Mouse (Mus musculus) C2C12 (cell line): ENCODE measurements around the gene Pja2. TPM values are rescaled to one million over a fixed set of nuclear protein-coding genes. Genes with fewer than 3 reads are reported as not detected.

Source experiments
- H3K27me3 ChIP-seq: one replicate; pipeline ENCODE4 v1.6.1; 2011; ENCODE audit not compliant: control insufficient read depth, insufficient read depth, insufficient read length
- H3K36me3 ChIP-seq: one replicate; pipeline ENCODE4 v1.6.1; 2011; ENCODE audit not compliant: control insufficient read depth, insufficient read depth
- H3K4me3 ChIP-seq: one replicate; pipeline ENCODE4 v1.5.1; 2011; ENCODE audit warnings: mild to moderate bottlenecking, control low read depth; ENCODE audit not compliant: poor library complexity, insufficient read depth, severe bottlenecking
- H3K79me2 ChIP-seq: one replicate; pipeline ENCODE4 v1.6.1; 2011; ENCODE audit not compliant: control insufficient read depth, insufficient read depth
- H3K79me3 ChIP-seq: one replicate; pipeline ENCODE4 v1.6.1; 2011; ENCODE audit warnings: low read depth, control low read depth
- H3ac ChIP-seq: one replicate; pipeline ENCODE3; 2011; ENCODE audit warnings: low read depth; ENCODE audit not compliant: control insufficient read depth, insufficient read length
- CEBPB ChIP-seq: IDR thresholded peaks from one replicate; pipeline ENCODE4 v1.6.1; 2011; ENCODE audit warnings: low read depth, mild to moderate bottlenecking, control low read depth, moderate library complexity
- CTCF ChIP-seq: IDR thresholded peaks from one replicate; pipeline ENCODE4 v1.5.1; 2011; ENCODE audit not compliant: control insufficient read depth, insufficient read depth, insufficient read length
- FOSL1 ChIP-seq: IDR thresholded peaks from one replicate; pipeline ENCODE4 v1.8.0; 2011; ENCODE audit warnings: mild to moderate bottlenecking, low read length; ENCODE audit not compliant: poor library complexity, insufficient read depth, severe bottlenecking
- MAX ChIP-seq: IDR thresholded peaks from one replicate; pipeline ENCODE4 v1.6.1; 2011; ENCODE audit warnings: mild to moderate bottlenecking, control low read depth
- MYOD1 ChIP-seq: IDR thresholded peaks from one replicate; pipeline ENCODE4 v1.6.1; 2011; ENCODE audit warnings: low read depth; ENCODE audit not compliant: control insufficient read depth, insufficient read length
- MYOG ChIP-seq: IDR thresholded peaks from one replicate; pipeline ENCODE4 v1.6.1; 2011; ENCODE audit not compliant: control insufficient read depth, insufficient read length; ENCODE audit errors: extremely low read depth
- USF1 ChIP-seq: IDR thresholded peaks from one replicate; pipeline ENCODE4 v1.6.1; 2011; ENCODE audit warnings: low read depth, mild to moderate bottlenecking, control low read depth, moderate library complexity
- polyA plus RNA-seq: library from polyadenylated mRNA; unstranded; fragments of >200 nt; fragmentation: generic; extraction: Trizol; gene quantifications from one replicate; pipeline ENCODE4 v1.2.1, GENCODE M21; 2012; ENCODE audit warnings: missing spikeins

Gene Pja2
- polyA plus RNA-seq, 1 experiment: 16.2 TPM

- no peak overlapping the region for H3ac ChIP-seq
- no peaks in the 10 kb centered on the region for H3K36me3 ChIP-seq
- no peaks in the 10 kb centered on the region for H3K27me3 ChIP-seq
- H3K79me3 ChIP-seq: no peaks in the 10 kb centered on the region
- TF ChIP-seq MYOD1 (no peak), FOSL1 (no peak), MAX (no peak), MYOG (no peak), CEBPB (no peak), CTCF (no peak), USF1 (no peak)
- no peak overlapping the region for H3K4me3 ChIP-seq
- H3K79me2 ChIP-seq: no peaks in the 10 kb centered on the region
Measured at GRCm38 (mm10) chr17:64346135-64346534, 14.4 kb upstream of the Pja2 start.

GRCm38 (mm10) chr17:64344576-64345172 lies 13.0 kb upstream of the Pja2 start:
- H3K79me3 ChIP-seq: no peaks in the 10 kb centered on the region
- H3K27me3 ChIP-seq: no peaks in the 10 kb centered on the region
- no peaks in the 10 kb centered on the region for H3K36me3 ChIP-seq
- H3K4me3 ChIP-seq: no peak overlapping the region
- TF ChIP-seq CEBPB: no peak
- no peak for TF ChIP-seq USF1
- no peak for TF ChIP-seq FOSL1
- no peak for TF ChIP-seq MYOD1
- no peak for TF ChIP-seq MAX
- TF ChIP-seq CTCF: no peak
- no peak for TF ChIP-seq MYOG
- no peaks in the 10 kb centered on the region for H3K79me2 ChIP-seq
- no peak overlapping the region for H3ac ChIP-seq

GRCm38 (mm10) chr17:64341698-64342097 lies 10.0 kb upstream of the Pja2 start:
- no peak for TF ChIP-seq MYOD1
- TF ChIP-seq MAX: no peak
- Histone ChIP-seq H3K4me3 (no peak overlapping the region), H3ac (no peak overlapping the region), H3K79me3 (no peaks in the 10 kb centered on the region), H3K27me3 (no peaks in the 10 kb centered on the region), H3K36me3 (no peaks in the 10 kb centered on the region), H3K79me2 (no peaks in the 10 kb centered on the region)

GRCm38 (mm10) chr17:64339752-64340151 lies 8.0 kb upstream of the Pja2 start:
- Histone ChIP-seq H3K79me2 (no peaks in the 10 kb centered on the region), H3K36me3 (no peaks in the 10 kb centered on the region), H3K4me3 (no peak overlapping the region), H3K27me3 (no peaks in the 10 kb centered on the region), H3K79me3 (no peaks in the 10 kb centered on the region), H3ac (no peak overlapping the region)
- TF ChIP-seq FOSL1: no peak
- no peak for TF ChIP-seq MAX
- TF ChIP-seq CEBPB: no peak
- no peak for TF ChIP-seq CTCF
- no peak for TF ChIP-seq MYOD1
- no peak for TF ChIP-seq USF1
- TF ChIP-seq MYOG: no peak

GRCm38 (mm10) chr17:64337220-64337619 lies 5.5 kb upstream of the Pja2 start:
- no peaks in the 10 kb centered on the region for H3K79me3 ChIP-seq
- H3ac ChIP-seq: no peak overlapping the region
- TF ChIP-seq CTCF (no peak), FOSL1 (no peak), MAX (no peak), MYOG (no peak), USF1 (no peak), MYOD1 (no peak), CEBPB (no peak)
- no peaks in the 10 kb centered on the region for H3K36me3 ChIP-seq
- no peak overlapping the region for H3K4me3 ChIP-seq
- H3K79me2 ChIP-seq: no peaks in the 10 kb centered on the region
- no peaks in the 10 kb centered on the region for H3K27me3 ChIP-seq

- no peaks in the 10 kb centered on the region for H3K27me3 ChIP-seq
- peaks cover 16% of the 10 kb centered on the region for H3K79me3 ChIP-seq
- TF ChIP-seq CTCF: no peak
- no peak for TF ChIP-seq MYOD1
- no peak for TF ChIP-seq MAX
- TF ChIP-seq MYOG: no peak
- H3K36me3 ChIP-seq: peaks cover 5% of the 10 kb centered on the region
- no peak overlapping the region for H3ac ChIP-seq
- no peak overlapping the region for H3K4me3 ChIP-seq
- H3K79me2 ChIP-seq: peaks cover 24% of the 10 kb centered on the region
Measured at GRCm38 (mm10) chr17:64333956-64334355, 2.2 kb upstream of the Pja2 start.
